Comparison of ENCODE assay signal across 18 mouse cellular contexts in genomic region chr12:49944911-49945627, GRCm38 (mm10).
DNase-seq lines count a peak whose midpoint lies in the region; ATAC-seq lines count a peak whose summit lies in the region.
"Had no signal": no experiment of that assay in that cellular context is flagged by ENCODE, and none has a peak within 500 bp of the region (broad histone marks: within the 10 kb centered on the region; RNA-seq: fewer than 3 reads in every experiment).

No protein-coding gene starts in this region.

- no peaks in the 10 kb centered on the region for H3K4me1 ChIP-seq in forebrain, embryonic 11.5 days (replicated peaks; ENCODE audit: control insufficient read depth, insufficient read depth, low read length)
- peaks cover 17% of the 10 kb centered on the region for H3K4me1 ChIP-seq in forebrain, embryonic 10.5 days
- H3K4me1 ChIP-seq in neural tube, embryonic 13.5 days (replicated peaks): peaks cover 17% of the 10 kb centered on the region
- 0 out of 2 replicates have a peak, but pooled peaks cover 3% of the 10 kb centered on the region for H3K4me1 ChIP-seq in neural tube, embryonic 15.5 days
- H3K4me1 ChIP-seq in hindbrain, embryonic 16.5 days (ENCODE audit: control insufficient read depth, insufficient read depth, low read depth, low read length): no peaks in the 10 kb centered on the region; the same call in 1 of the 2 replicates
- no peaks in the 10 kb centered on the region for H3K4me1 ChIP-seq in heart, embryonic 12.5 days (replicated peaks)
- H3K4me1 ChIP-seq: liver, embryonic 15.5 days had no signal

- no peak overlapping the region for H3K9ac ChIP-seq in forebrain, embryonic 11.5 days (ENCODE audit: low read length)
- H3K9ac ChIP-seq in neural tube, embryonic 13.5 days: no peak overlapping the region
- H3K9ac ChIP-seq in neural tube, embryonic 15.5 days (replicated peaks): no peak overlapping the region
- no peak overlapping the region for H3K9ac ChIP-seq in hindbrain, embryonic 16.5 days (ENCODE audit: low read depth, low read length)
- no peak overlapping the region for H3K9ac ChIP-seq in heart, embryonic 12.5 days
- H3K9ac ChIP-seq: liver, embryonic 15.5 days had no signal

- WGBS in forebrain, embryonic 11.5 days: 62% methylated on average over 9 of the region's 9 CpGs
- WGBS in forebrain, embryonic 10.5 days: 73% methylated on average over 9 of the region's 9 CpGs
- 53% methylated on average over 9 of the region's 9 CpGs for WGBS in neural tube, embryonic 13.5 days
- 51% methylated on average over 9 of the region's 9 CpGs for WGBS in neural tube, embryonic 15.5 days
- WGBS in hindbrain, embryonic 16.5 days: 48% methylated on average over 9 of the region's 9 CpGs
- 77% methylated on average over 9 of the region's 9 CpGs for WGBS in heart, embryonic 12.5 days

- no peak overlapping the region for H3K4me3 ChIP-seq in forebrain, embryonic 11.5 days (ENCODE audit: low read depth, low read length)
- H3K4me3 ChIP-seq in forebrain, embryonic 10.5 days: no peak overlapping the region
- no peak overlapping the region for H3K4me3 ChIP-seq in neural tube, embryonic 13.5 days
- no peak overlapping the region for H3K4me3 ChIP-seq in neural tube, embryonic 15.5 days (replicated peaks)
- H3K4me3 ChIP-seq in hindbrain, embryonic 16.5 days (ENCODE audit: low read length): no peak overlapping the region
- H3K4me3 ChIP-seq in heart, embryonic 12.5 days: no peak overlapping the region
- H3K4me3 ChIP-seq: liver, embryonic 15.5 days had no signal

- H3K9me3 ChIP-seq in forebrain, embryonic 11.5 days (ENCODE audit: control insufficient read depth, low read length): no peaks in the 10 kb centered on the region
- H3K9me3 ChIP-seq in forebrain, embryonic 10.5 days: no peaks in the 10 kb centered on the region
- no peaks in the 10 kb centered on the region for H3K9me3 ChIP-seq in neural tube, embryonic 13.5 days
- no peaks in the 10 kb centered on the region for H3K9me3 ChIP-seq in neural tube, embryonic 15.5 days (replicated peaks)
- no peaks in the 10 kb centered on the region for H3K9me3 ChIP-seq in hindbrain, embryonic 16.5 days (ENCODE audit: control insufficient read depth, low read length)
- no peaks in the 10 kb centered on the region for H3K9me3 ChIP-seq in heart, embryonic 12.5 days (replicated peaks)
- H3K9me3 ChIP-seq: liver, embryonic 15.5 days had no signal

- ATAC-seq in forebrain, embryonic 11.5 days (replicated peaks; ENCODE audit: low FRiP score): peak; percentile 57
- ATAC-seq in neural tube, embryonic 13.5 days (ENCODE audit: low read depth): 0 out of 2 replicates have a peak, but pooled peaks have one; percentile 27
- no peak for ATAC-seq in neural tube, embryonic 15.5 days (ENCODE audit: low FRiP score)
- ATAC-seq in hindbrain, embryonic 16.5 days: peak; percentile 54
- ATAC-seq in heart, embryonic 12.5 days (ENCODE audit: insufficient number of reproducible peaks, low FRiP score): no peak
- ATAC-seq: inflammation-experienced regulatory T-cells, adult 6 months; lung, postnatal 0 days had no signal

- no peak overlapping the region for H3K27ac ChIP-seq in forebrain, embryonic 11.5 days (ENCODE audit: low read depth, low read length)
- no peak overlapping the region for H3K27ac ChIP-seq in forebrain, embryonic 10.5 days
- H3K27ac ChIP-seq in neural tube, embryonic 13.5 days (replicated peaks): peak overlapping the region; percentile 39
- H3K27ac ChIP-seq in neural tube, embryonic 15.5 days (replicated peaks): no peak overlapping the region
- 0 out of 2 replicates have a peak overlapping the region, but pooled peaks have one; percentile 9 for H3K27ac ChIP-seq in hindbrain, embryonic 16.5 days (ENCODE audit: low read depth, low read length)
- H3K27ac ChIP-seq in heart, embryonic 12.5 days (ENCODE audit: poor library complexity, severe bottlenecking): no peak overlapping the region
- H3K27ac ChIP-seq: liver, embryonic 15.5 days had no signal

- no peaks in the 10 kb centered on the region for H3K27me3 ChIP-seq in forebrain, embryonic 11.5 days (ENCODE audit: control insufficient read depth, insufficient read depth, low read length)
- 0 out of 2 replicates have a peak, but pooled peaks cover 5% of the 10 kb centered on the region for H3K27me3 ChIP-seq in forebrain, embryonic 10.5 days (ENCODE audit: poor library complexity, severe bottlenecking)
- no peaks in the 10 kb centered on the region for H3K27me3 ChIP-seq in neural tube, embryonic 13.5 days
- no peaks in the 10 kb centered on the region for H3K27me3 ChIP-seq in neural tube, embryonic 15.5 days (replicated peaks)
- H3K27me3 ChIP-seq in hindbrain, embryonic 16.5 days (replicated peaks; ENCODE audit: control insufficient read depth, insufficient read depth, low read length): no peaks in the 10 kb centered on the region
- H3K27me3 ChIP-seq in heart, embryonic 12.5 days (replicated peaks): no peaks in the 10 kb centered on the region
- H3K27me3 ChIP-seq: liver, embryonic 15.5 days had no signal

- H3K36me3 ChIP-seq in forebrain, embryonic 11.5 days (ENCODE audit: control insufficient read depth, insufficient read depth, low read length): no peaks in the 10 kb centered on the region
- H3K36me3 ChIP-seq in forebrain, embryonic 10.5 days (replicated peaks): no peaks in the 10 kb centered on the region
- no peaks in the 10 kb centered on the region for H3K36me3 ChIP-seq in neural tube, embryonic 13.5 days
- no peaks in the 10 kb centered on the region for H3K36me3 ChIP-seq in neural tube, embryonic 15.5 days
- no peaks in the 10 kb centered on the region for H3K36me3 ChIP-seq in hindbrain, embryonic 16.5 days (ENCODE audit: control insufficient read depth, insufficient read depth, low read length)
- no peaks in the 10 kb centered on the region for H3K36me3 ChIP-seq in heart, embryonic 12.5 days
- H3K36me3 ChIP-seq: liver, embryonic 15.5 days had no signal

- no peak overlapping the region for H3K4me2 ChIP-seq in forebrain, embryonic 11.5 days (ENCODE audit: low read depth, low read length, severe bottlenecking)
- no peak overlapping the region for H3K4me2 ChIP-seq in neural tube, embryonic 13.5 days
- no peak overlapping the region for H3K4me2 ChIP-seq in neural tube, embryonic 15.5 days
- no peak overlapping the region; the same call in 1 of the 2 replicates for H3K4me2 ChIP-seq in hindbrain, embryonic 16.5 days (ENCODE audit: low read length)
- H3K4me2 ChIP-seq in heart, embryonic 12.5 days: no peak overlapping the region
- H3K4me2 ChIP-seq: liver, embryonic 15.5 days had no signal

- DNase-seq in forebrain, embryonic 11.5 days (ENCODE audit: low spot score): no peak
- DNase-seq in forebrain, embryonic 10.5 days (ENCODE audit: extremely low spot score, low spot score): no peak
- DNase-seq in T-cell, adult 2 months (ENCODE audit: low spot score): no peak
- DNase-seq in cerebellum, adult 9-10 months: no peak
- DNase-seq: adrenal gland, adult 8-10 months; cerebellum, adult 2 months; gastrocnemius, postnatal 10 days; heart, adult 18-20 months; kidney, adult 8-10 months; kidney, postnatal 36 days; thymus, postnatal 14 days had no signal

Comparison
In these comparisons a context has a peak if more than half of its experiments do, and no peak if none do; other contexts are left out.
1. ATAC-seq: peak in forebrain, embryonic 11.5 days (single experiment), neural tube, embryonic 13.5 days (single experiment) and hindbrain, embryonic 16.5 days (single experiment); none in neural tube, embryonic 15.5 days (single experiment) and heart, embryonic 12.5 days (single experiment).
2. H3K27ac ChIP-seq: peak in neural tube, embryonic 13.5 days (single experiment) and hindbrain, embryonic 16.5 days (single experiment); none in forebrain, embryonic 11.5 days (single experiment), forebrain, embryonic 10.5 days (single experiment), neural tube, embryonic 15.5 days (single experiment) and heart, embryonic 12.5 days (single experiment).